ENCODE assay signal across 24 mouse cellular contexts in genomic region chr10:89508567-89508966, GRCm38 (mm10). TPM values are rescaled to one million over a fixed set of nuclear protein-coding genes. Genes with fewer than 3 reads are reported as not detected.
"Had no signal": no experiment of that assay in that cellular context is flagged by ENCODE, and none has a peak within 500 bp of the region (broad histone marks: within the 10 kb centered on the region; RNA-seq: fewer than 3 reads in every experiment).

No protein-coding gene starts in this region.

- H3K27ac ChIP-seq: kidney, embryonic 15.5 days; limb, embryonic 12.5 days; limb, embryonic 15.5 days; macrophage; midbrain, embryonic 10.5 days; midbrain, embryonic 13.5 days had no signal

- DNase-seq: kidney, adult 11 months; kidney, adult 8-10 months; kidney, postnatal 10 days; kidney, postnatal 36 days; layer of hippocampus, postnatal 36 days; left cerebral cortex, postnatal 4 days; lung, embryonic 14.5 days; right cerebral cortex, adult 18-20 months; right cerebral cortex, postnatal 14 days; right cerebral cortex, postnatal 4 days; spleen, adult 18-20 months; thymus, adult 18-20 months; thymus, postnatal 36 days had no signal

- ATAC-seq: lung, postnatal 0 days; midbrain, embryonic 13.5 days had no signal

- H3K9ac ChIP-seq: kidney, embryonic 15.5 days; limb, embryonic 12.5 days; limb, embryonic 15.5 days; lung, embryonic 14.5 days; midbrain, embryonic 13.5 days had no signal

- H3K9me3 ChIP-seq: kidney, embryonic 15.5 days; limb, embryonic 12.5 days; limb, embryonic 15.5 days; midbrain, embryonic 10.5 days; midbrain, embryonic 13.5 days had no signal

- H3K36me3 ChIP-seq: kidney, embryonic 15.5 days; limb, embryonic 12.5 days; limb, embryonic 15.5 days; midbrain, embryonic 10.5 days; midbrain, embryonic 13.5 days had no signal

- H3K27me3 ChIP-seq: kidney, embryonic 15.5 days; limb, embryonic 12.5 days; limb, embryonic 15.5 days; megakaryocyte, embryonic 14.5 days; midbrain, embryonic 13.5 days had no signal

- H3K4me3 ChIP-seq: kidney, embryonic 15.5 days; limb, embryonic 12.5 days; limb, embryonic 15.5 days; megakaryocyte, embryonic 14.5 days; midbrain, embryonic 10.5 days; midbrain, embryonic 13.5 days had no signal

- H3K4me2 ChIP-seq: kidney, embryonic 15.5 days; limb, embryonic 12.5 days; limb, embryonic 15.5 days; lung, embryonic 14.5 days; midbrain, embryonic 13.5 days had no signal

- H3K4me1 ChIP-seq: kidney, embryonic 15.5 days; limb, embryonic 12.5 days; limb, embryonic 15.5 days; midbrain, embryonic 10.5 days; midbrain, embryonic 13.5 days had no signal

RNA-seq across cellular contexts. Expression of gene Nr1h4, which starts 24.8 kb away (rescaled TPM):
- total RNA-seq: midbrain, postnatal 0 days had no signal
- polyA plus RNA-seq: limb, embryonic 12.5 days; macrophage; midbrain, embryonic 13.5 days; midbrain, postnatal 0 days; neural tube, embryonic 11.5 days; neural tube, embryonic 14.5 days had no signal
